Comparison of ENCODE assay signal across 11 mouse cellular contexts in the genomic region with DNA sequence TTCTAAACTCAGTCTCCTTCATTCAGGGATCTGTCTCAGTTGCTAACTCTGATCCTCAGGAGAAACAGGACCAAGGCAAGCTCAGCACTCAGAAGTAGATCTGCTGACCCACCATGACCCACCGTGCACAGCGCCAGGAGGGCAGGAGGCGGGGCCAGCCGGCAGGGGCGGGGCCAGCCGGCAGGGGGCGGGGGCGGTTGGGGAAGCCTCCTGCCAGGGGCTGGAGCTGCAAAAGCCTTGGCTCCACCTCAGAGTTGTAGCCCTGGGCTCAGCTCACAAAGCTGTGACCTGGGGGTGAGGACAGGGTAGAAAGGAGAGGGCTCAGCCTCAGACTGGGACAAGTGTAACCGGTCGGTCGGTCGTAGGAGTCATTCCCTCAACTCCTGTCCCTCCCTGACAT. TPM values are rescaled to one million over a fixed set of nuclear protein-coding genes. Genes with fewer than 3 reads are reported as not detected.
DNase-seq lines count a peak whose midpoint lies in the region; ATAC-seq and TF ChIP-seq lines count a peak whose summit lies in the region.
"Had no signal": no experiment of that assay in that cellular context is flagged by ENCODE, and none has a peak within 500 bp of the region (broad histone marks: within the 10 kb centered on the region; RNA-seq: fewer than 3 reads in every experiment).

No protein-coding gene starts in this region.

- intact Hi-C loops in heart, postnatal 14 days (cut with DNase I): no loop called here

- H3K4me3 ChIP-seq in heart, embryonic 16.5 days (ENCODE audit: low read length): no peak overlapping the region
- no peak overlapping the region for H3K4me3 ChIP-seq in midbrain, embryonic 12.5 days
- no peak overlapping the region for H3K4me3 ChIP-seq in midbrain, postnatal 0 days (ENCODE audit: low read depth, low read length)
- H3K4me3 ChIP-seq in limb, embryonic 10.5 days: no peak overlapping the region
- H3K4me3 ChIP-seq: erythroblast, embryonic 14.5 days had no signal

- H3K27me3 ChIP-seq in heart, embryonic 16.5 days (ENCODE audit: control insufficient read depth, insufficient read depth, low read length): no peaks in the 10 kb centered on the region
- no peaks in the 10 kb centered on the region for H3K27me3 ChIP-seq in midbrain, embryonic 12.5 days
- no peaks in the 10 kb centered on the region for H3K27me3 ChIP-seq in midbrain, postnatal 0 days (ENCODE audit: insufficient read depth, low read length)
- H3K27me3 ChIP-seq in limb, embryonic 10.5 days (ENCODE audit: low read depth, poor library complexity, severe bottlenecking): no peaks in the 10 kb centered on the region

- H3K36me3 ChIP-seq in heart, embryonic 16.5 days (ENCODE audit: control insufficient read depth, insufficient read depth): no peaks in the 10 kb centered on the region
- no peaks in the 10 kb centered on the region for H3K36me3 ChIP-seq in midbrain, embryonic 12.5 days
- H3K36me3 ChIP-seq in midbrain, postnatal 0 days (ENCODE audit: insufficient read depth, low read length): no peaks in the 10 kb centered on the region
- no peaks in the 10 kb centered on the region for H3K36me3 ChIP-seq in limb, embryonic 10.5 days

- no peak overlapping the region for H3K4me2 ChIP-seq in heart, embryonic 16.5 days (ENCODE audit: low read depth, low read length)
- no peak overlapping the region for H3K4me2 ChIP-seq in midbrain, embryonic 12.5 days (replicated peaks)
- H3K4me2 ChIP-seq in midbrain, postnatal 0 days (ENCODE audit: low read depth, low read length, poor library complexity, severe bottlenecking): no peak overlapping the region

- no peak for TF ChIP-seq CTCF in midbrain, postnatal 0 days (IDR thresholded peaks at IDR 0.05)

- H3K9ac ChIP-seq in heart, embryonic 16.5 days (ENCODE audit: low read length): no peak overlapping the region
- no peak overlapping the region for H3K9ac ChIP-seq in midbrain, embryonic 12.5 days (replicated peaks)
- no peak overlapping the region for H3K9ac ChIP-seq in midbrain, postnatal 0 days (replicated peaks; ENCODE audit: low read length, poor library complexity, severe bottlenecking)
- H3K9ac ChIP-seq: liver, embryonic 14.5 days had no signal

- no peak overlapping the region for H3K27ac ChIP-seq in heart, embryonic 16.5 days (ENCODE audit: low read length)
- H3K27ac ChIP-seq in midbrain, embryonic 12.5 days (replicated peaks): peak overlapping the region; percentile 58
- no peak overlapping the region for H3K27ac ChIP-seq in midbrain, postnatal 0 days (ENCODE audit: low read depth, low read length)
- no peak overlapping the region for H3K27ac ChIP-seq in limb, embryonic 10.5 days
- H3K27ac ChIP-seq: liver, embryonic 14.5 days had no signal

- 13% methylated on average over 12 of the region's 12 CpGs for WGBS in heart, embryonic 16.5 days
- 5% methylated on average over 12 of the region's 12 CpGs for WGBS in midbrain, embryonic 12.5 days
- WGBS in midbrain, postnatal 0 days: 12% methylated on average over 10 of the region's 12 CpGs
- WGBS in limb, embryonic 10.5 days: 7% methylated on average over 12 of the region's 12 CpGs

- peaks cover 14% of the 10 kb centered on the region; the same call in 1 of the 2 replicates for H3K4me1 ChIP-seq in heart, embryonic 16.5 days (ENCODE audit: control insufficient read depth, insufficient read depth, low read length)
- H3K4me1 ChIP-seq in midbrain, embryonic 12.5 days: peaks cover 75% of the 10 kb centered on the region
- peaks cover 2% of the 10 kb centered on the region; the same call in 1 of the 2 replicates for H3K4me1 ChIP-seq in midbrain, postnatal 0 days (ENCODE audit: insufficient read depth, low read length)
- H3K4me1 ChIP-seq in limb, embryonic 10.5 days: peaks cover 79% of the 10 kb centered on the region

- DNase-seq in heart, postnatal 14 days: no peak
- DNase-seq in midbrain, postnatal 0 days (ENCODE audit: low spot score): no peak
- peak; percentile 60 for DNase-seq in limb, embryonic 10.5 days (ENCODE audit: low spot score)
- peak; percentile 72 for DNase-seq in retina, postnatal 1 day
- no peak for DNase-seq in urinary bladder, postnatal 4 days (ENCODE audit: low spot score in 2 of 2)
- no peak for DNase-seq in layer of hippocampus, adult 9-10 months (ENCODE audit: low spot score)
- DNase-seq: cerebellum, adult 11-12 months had no signal

- no peaks in the 10 kb centered on the region for H3K9me3 ChIP-seq in heart, embryonic 16.5 days (replicated peaks; ENCODE audit: control insufficient read depth, low read length)
- no peaks in the 10 kb centered on the region for H3K9me3 ChIP-seq in midbrain, embryonic 12.5 days
- no peaks in the 10 kb centered on the region for H3K9me3 ChIP-seq in midbrain, postnatal 0 days (ENCODE audit: low read length)
- H3K9me3 ChIP-seq in limb, embryonic 10.5 days (replicated peaks): no peaks in the 10 kb centered on the region

- ATAC-seq in heart, embryonic 16.5 days (replicated peaks; ENCODE audit: extremely low read depth, insufficient read depth, low FRiP score): 0 out of 2 replicates have a peak, but pooled peaks have one; percentile 16
- no peak for ATAC-seq in midbrain, embryonic 12.5 days (ENCODE audit: low FRiP score, low read depth)
- ATAC-seq in midbrain, postnatal 0 days (ENCODE audit: low FRiP score): no peak

RNA-seq across cellular contexts. Expression of gene Prex1, which starts 38.9 kb away (rescaled TPM):
- polyA plus RNA-seq in heart, embryonic 16.5 days (2015; fragmentation: Nextera tagmentation; extraction: Ambion mirVana): 9.9 and 11.6 TPM in 2 replicates
- total RNA-seq in heart, postnatal 14 days (2021): 10 to 100 TPM; 10.7 to 11.9 TPM
- 26.2 and 27.4 TPM in 2 replicates for polyA plus RNA-seq in midbrain, embryonic 12.5 days (2016; fragmentation: Nextera tagmentation; extraction: Ambion mirVana)
- 37.1 and 53.8 TPM in 2 replicates for total RNA-seq in midbrain, postnatal 0 days (2014; rRNA removed)
- 17.4 and 18.0 TPM in 2 replicates for polyA plus RNA-seq in midbrain, postnatal 0 days (2015; fragmentation: Nextera tagmentation; extraction: Ambion mirVana)
- polyA plus RNA-seq in limb, embryonic 10.5 days (2016; fragmentation: Nextera tagmentation; extraction: Ambion mirVana): 24.6 and 26.2 TPM in 2 replicates

Comparison
In these comparisons a context has a peak if more than half of its experiments do, and no peak if none do; other contexts are left out.
1. DNase-seq: peak in limb, embryonic 10.5 days (single experiment) and retina, postnatal 1 day (single experiment); none in heart, postnatal 14 days (0 of 2), midbrain, postnatal 0 days (single experiment), urinary bladder, postnatal 4 days (0 of 2) and layer of hippocampus, adult 9-10 months (single experiment).